Mouse (Mus musculus) kidney, adult 2 months (tissue): ENCODE data around the gene Dzip1l.

ENCODE experiments used
- CTCF ChIP-seq: fragments of 200-500 bp; conservative IDR thresholded peaks from 2 replicates; pipeline ENCODE4 v1.5.1; 2011; ENCODE audit warnings: low read depth, mild to moderate bottlenecking, control low read depth, low read length, moderate library complexity, mixed read lengths; ENCODE audit not compliant: insufficient read depth, insufficient read length
- POLR2A ChIP-seq: fragments of 200-500 bp; IDR thresholded peaks from one replicate; pipeline ENCODE4 v1.6.1; 2011; ENCODE audit warnings: low read depth, low read length, control low read depth

GRCm38 (mm10) chr9:99706264-99706663 lies 77.0 kb downstream of the Dzip1l start:
- TF ChIP-seq POLR2A, result no peak
- TF ChIP-seq CTCF, result no peak
